Mouse (Mus musculus) MEL (cell line): Measurements from ENCODE around the gene Phf13. TPM values are rescaled to one million over a fixed set of nuclear protein-coding genes. Genes with fewer than 3 reads are reported as not detected.

ENCODE experiments used
- DNase-seq: peaks from one replicate; pipeline ENCODE4 v3.0.0; 2011; ENCODE audit warnings: low read depth, low spot score
- H3K27ac ChIP-seq: 2 replicates; pipeline ENCODE4 v1.5.1; 2012; ENCODE audit warnings: low read depth, mild to moderate bottlenecking, control low read depth, low read length, moderate library complexity; ENCODE audit not compliant: control insufficient read depth
- H3K27me3 ChIP-seq, 2 experiments: fragments of 150-350 bp in 1 of 2; sonication (generic) in 1 of 2; 2 replicates each; pipeline ENCODE4 v1.6.1; 2012; ENCODE audit warnings: low read length in 2 of 2, mild to moderate bottlenecking in 2 of 2, improper control_type of control experiment in 1 of 2, moderate library complexity in 1 of 2; ENCODE audit not compliant: insufficient read depth in 2 of 2, control insufficient read depth in 1 of 2
- H3K36me3 ChIP-seq, 2 experiments: 2 replicates each; pipeline ENCODE4 v1.6.1; 2012 to 2014; ENCODE audit warnings: low read length in 2 of 2, improper control_type of control experiment in 1 of 2, inconsistent platforms in 1 of 2, mild to moderate bottlenecking in 1 of 2; ENCODE audit not compliant: insufficient read depth in 2 of 2, control insufficient read depth in 1 of 2
- H3K4me1 ChIP-seq, 2 experiments: fragments of 150-350 bp in 1 of 2; sonication (generic) in 1 of 2; 2 replicates each; pipeline ENCODE4 v1.6.1; 2012; ENCODE audit warnings: low read length in 2 of 2, improper control_type of control experiment in 1 of 2, mild to moderate bottlenecking in 1 of 2; ENCODE audit not compliant: insufficient read depth in 2 of 2, control insufficient read depth in 1 of 2
- H3K4me3 ChIP-seq, 2 experiments: fragments of 150-350 bp in 1 of 2; sonication (generic) in 1 of 2; 2 replicates each; pipeline ENCODE4 v1.5.1; 2012; ENCODE audit warnings: low read depth in 2 of 2, low read length in 2 of 2, mild to moderate bottlenecking in 2 of 2, moderate library complexity in 2 of 2, control low read depth in 1 of 2, improper control_type of control experiment in 1 of 2; ENCODE audit not compliant: control insufficient read depth in 1 of 2, insufficient read depth in 1 of 2
- H3K79me2 ChIP-seq: 2 replicates; pipeline ENCODE4 v1.6.1; 2012; ENCODE audit warnings: mild to moderate bottlenecking, low read length, moderate library complexity; ENCODE audit not compliant: control insufficient read depth, poor library complexity, insufficient read depth
- H3K9ac ChIP-seq: 2 replicates; pipeline ENCODE4 v1.6.1; 2012; ENCODE audit warnings: low read depth, mild to moderate bottlenecking, control low read depth, low read length, moderate library complexity; ENCODE audit not compliant: control insufficient read depth, poor library complexity, severe bottlenecking
- H3K9me3 ChIP-seq: fragments of 150-350 bp; sonication (generic); replicated peaks from 2 replicates; pipeline ENCODE4 v1.6.1; 2012; ENCODE audit warnings: mild to moderate bottlenecking, low read length, improper control_type of control experiment, moderate library complexity; ENCODE audit not compliant: insufficient read depth
- CHD2 ChIP-seq: IDR thresholded peaks from 2 replicates; pipeline ENCODE4 v1.6.1; 2011; ENCODE audit warnings: low read length, improper control_type of control experiment
- EP300 ChIP-seq, 2 experiments: IDR thresholded peaks; 2 replicates each; pipeline ENCODE4 v1.6.1; 2011; ENCODE audit warnings: improper control_type of control experiment in 2 of 2, low read length in 2 of 2, low read depth in 1 of 2, mild to moderate bottlenecking in 1 of 2
- ETS1 ChIP-seq: IDR thresholded peaks from 2 replicates; pipeline ENCODE4 v1.6.1; 2012; ENCODE audit warnings: low read depth, mild to moderate bottlenecking, inconsistent platforms, low read length, improper control_type of control experiment, moderate library complexity
- GABPA ChIP-seq: IDR thresholded peaks from 2 replicates; pipeline ENCODE4 v1.6.1; 2012; ENCODE audit warnings: low read depth, mild to moderate bottlenecking, inconsistent platforms, low read length, improper control_type of control experiment, moderate library complexity
- GATA1 ChIP-seq: IDR thresholded peaks from 2 replicates; pipeline ENCODE4 v1.6.1; 2011; ENCODE audit warnings: low read depth, low read length, improper control_type of control experiment
- HCFC1 ChIP-seq: IDR thresholded peaks from 2 replicates; pipeline ENCODE4 v1.6.1; 2012; ENCODE audit warnings: low read depth, mild to moderate bottlenecking, inconsistent platforms, low read length, improper control_type of control experiment, moderate library complexity
- JUND ChIP-seq: IDR thresholded peaks from 2 replicates; pipeline ENCODE4 v1.6.1; 2011; ENCODE audit warnings: low read depth, mild to moderate bottlenecking, improper control_type of control experiment, low read length
- MAZ ChIP-seq: IDR thresholded peaks from 2 replicates; pipeline ENCODE4 v1.6.1; 2012; ENCODE audit warnings: low read depth, mild to moderate bottlenecking, inconsistent platforms, low read length, improper control_type of control experiment
- MEF2A ChIP-seq: IDR thresholded peaks from 2 replicates; pipeline ENCODE4 v1.6.1; 2014; ENCODE audit warnings: low read depth, mild to moderate bottlenecking, inconsistent platforms, low read length, improper control_type of control experiment; ENCODE audit not compliant: poor library complexity, insufficient replicate concordance, severe bottlenecking; ENCODE audit errors: extremely low read depth
- NELFE ChIP-seq: IDR thresholded peaks from 2 replicates; pipeline ENCODE4 v1.6.1; 2011; ENCODE audit warnings: low read depth, low read length, improper control_type of control experiment
- POLR2A ChIP-seq, 2 experiments: IDR thresholded peaks; 2 replicates each; pipeline ENCODE4 v1.6.1; 2011 to 2012; ENCODE audit warnings: low read length in 2 of 2, mild to moderate bottlenecking in 2 of 2, control low read depth in 1 of 2, improper control_type of control experiment in 1 of 2, low read depth in 1 of 2, moderate library complexity in 1 of 2; ENCODE audit not compliant: control insufficient read depth in 1 of 2, insufficient read depth in 1 of 2, poor library complexity in 1 of 2
- POLR2AphosphoS2 ChIP-seq: IDR thresholded peaks from 2 replicates; pipeline ENCODE4 v1.6.1; 2011; ENCODE audit warnings: low read length, improper control_type of control experiment
- RAD21 ChIP-seq: IDR thresholded peaks from 2 replicates; pipeline ENCODE4 v1.6.1; 2011; ENCODE audit warnings: mild to moderate bottlenecking, low read depth, low read length, improper control_type of control experiment
- SIN3A ChIP-seq: IDR thresholded peaks from 2 replicates; pipeline ENCODE4 v1.6.1; 2012; ENCODE audit warnings: low read length, improper control_type of control experiment, inconsistent platforms
- UBTF ChIP-seq: IDR thresholded peaks from 2 replicates; pipeline ENCODE4 v1.6.1; 2012; ENCODE audit warnings: low read depth, mild to moderate bottlenecking, inconsistent platforms, low read length, improper control_type of control experiment, moderate library complexity, borderline replicate concordance; ENCODE audit not compliant: insufficient read depth
- USF1 ChIP-seq: IDR thresholded peaks from 2 replicates; pipeline ENCODE4 v1.6.1; 2014; ENCODE audit warnings: low read depth, mild to moderate bottlenecking, inconsistent platforms, low read length, improper control_type of control experiment, moderate library complexity
- USF2 ChIP-seq, 2 experiments: IDR thresholded peaks; 2 replicates each; pipeline ENCODE4 v1.6.1; 2011 to 2012; ENCODE audit warnings: improper control_type of control experiment in 2 of 2, low read length in 2 of 2, borderline replicate concordance in 1 of 2, inconsistent platforms in 1 of 2, low read depth in 1 of 2, mild to moderate bottlenecking in 1 of 2; ENCODE audit not compliant: insufficient read depth in 1 of 2
- ZNF384 ChIP-seq: IDR thresholded peaks from 2 replicates; pipeline ENCODE4 v1.6.1; 2012; ENCODE audit warnings: low read depth, mild to moderate bottlenecking, inconsistent platforms, low read length, improper control_type of control experiment
- polyA plus RNA-seq, 2 experiments: library from polyadenylated mRNA; stranded (reverse) in 1 of 2; unstranded in 1 of 2; fragments of >175 nt in 1 of 2; fragments of >200 nt in 1 of 2; gene quantifications; 2 replicates each; pipeline versions ENCODE4 v1.2.1 to v1.2.4; 2012; ENCODE audit warnings: low replicate concordance in 2 of 2, low read depth in 1 of 2; ENCODE audit not compliant: insufficient read length in 2 of 2, insufficient read depth in 1 of 2, missing spikeins in 1 of 2
- total RNA-seq: library from RNA; depleted of rRNA; stranded (reverse); fragments of 300-350 nt; gene quantifications from 2 replicates; pipeline ENCODE4 v1.2.3, GENCODE M21; 2012

The Phf13 gene
- total and polyA plus RNA-seq, 3 experiments: 2.0 to 6.6 TPM; not detected in 1

DNA sequence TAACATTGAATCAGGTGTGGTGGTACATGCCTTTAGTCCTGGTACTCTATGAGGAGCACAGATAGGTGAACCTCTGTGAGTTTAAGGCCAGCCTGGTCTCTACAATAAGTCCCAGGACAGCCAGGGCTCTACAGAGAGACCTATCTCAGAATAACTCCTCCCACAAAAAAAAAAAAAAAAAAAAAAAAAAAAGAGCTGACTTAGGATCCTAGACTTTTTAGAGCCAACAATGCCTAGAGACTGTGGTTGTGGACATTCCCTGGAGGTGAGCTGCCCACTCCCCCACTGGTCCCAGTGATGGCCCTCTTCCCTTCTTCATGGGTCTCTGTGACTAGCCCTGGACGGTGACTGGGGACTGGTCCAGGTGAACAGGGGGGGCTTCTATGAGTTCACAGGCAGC, 40.3 kb downstream of the Phf13 start:
- TF ChIP-seq RAD21 (no peak), ZNF384 (peak; percentile 80)
- Histone ChIP-seq H3K27me3 (no peaks in the 10 kb centered on the region), H3K27ac (no peak overlapping the region), H3K36me3 (peaks cover 20 to 22% of the 10 kb centered on the region in 2 experiments), H3K9me3 (no peaks in the 10 kb centered on the region), H3K9ac (no peak overlapping the region), H3K79me2 (no peaks in the 10 kb centered on the region), H3K4me3 (no peak overlapping the region), H3K4me1 (peaks cover 12 to 21% of the 10 kb centered on the region in 2 experiments)
- DNase-seq: no peak

DNA sequence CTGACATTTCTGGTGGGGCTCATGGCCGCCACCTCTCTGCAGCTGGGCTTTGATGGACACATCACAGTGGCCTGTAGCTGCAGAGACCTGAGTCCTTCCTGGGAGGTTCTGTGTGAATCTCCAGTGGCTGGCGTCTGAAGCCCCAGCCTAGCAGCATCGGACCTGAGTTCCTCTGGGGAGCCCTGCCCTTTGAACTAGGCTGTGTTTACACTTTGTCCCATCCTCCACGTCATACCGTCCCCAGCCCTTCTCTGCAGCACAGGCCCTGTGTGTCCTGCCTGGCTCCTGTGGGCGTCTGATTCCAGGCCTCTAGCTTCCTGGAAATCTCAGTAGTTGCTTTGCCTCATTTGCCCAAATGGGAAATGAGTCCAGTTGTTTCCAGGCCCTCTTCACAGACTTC, 42.8 kb downstream of the Phf13 start:
- Histone ChIP-seq H3K27me3 (no peaks in the 10 kb centered on the region), H3K9ac (no peak overlapping the region), H3K4me1 (no peaks in the 10 kb centered on the region), H3K9me3 (no peaks in the 10 kb centered on the region), H3K27ac (no peak overlapping the region), H3K36me3 (peaks cover 0 to 27% of the 10 kb centered on the region in 2 experiments; a peak in 3 of 4 replicates), H3K79me2 (peaks cover 3% of the 10 kb centered on the region), H3K4me3 (no peak overlapping the region)
- DNase-seq: no peak
- no peak for TF ChIP-seq UBTF

GRCm38 (mm10) chr4:151948497-151949471, 47.3 kb downstream of the Phf13 start:
- TF ChIP-seq HCFC1 (no peak), UBTF (no peak), MEF2A (no peak), SIN3A (no peak), ETS1 (no peak), USF1 (no peak), GABPA (no peak), JUND (no peak), POLR2AphosphoS2 (no peak), MAZ (no peak), EP300 (IDR thresholded peaks at IDR 0.05; ENCODE audit: low read depth in 1 of 2, low read length in 2 of 2) (no peak), USF2 (IDR thresholded peaks at IDR 0.05; ENCODE audit: borderline replicate concordance in 1 of 2, insufficient read depth in 1 of 2, low read depth in 1 of 2, low read length in 2 of 2) (no peak), ZNF384 (no peak), CHD2 (no peak), NELFE (no peak), GATA1 (no peak), POLR2A (IDR thresholded peaks at IDR 0.05; ENCODE audit: control insufficient read depth in 1 of 2, insufficient read depth in 1 of 2, low read depth in 1 of 2, low read length in 2 of 2, poor library complexity in 1 of 2) (no peak)
- Histone ChIP-seq H3K4me3 (no peak overlapping the region), H3K36me3 (peaks cover 0 to 25% of the 10 kb centered on the region in 2 experiments; a peak in 2 of 4 replicates), H3K79me2 (peaks cover 32% of the 10 kb centered on the region), H3K9ac (no peak overlapping the region), H3K27ac (no peak overlapping the region), H3K9me3 (no peaks in the 10 kb centered on the region), H3K27me3 (no peaks in the 10 kb centered on the region), H3K4me1 (no peaks in the 10 kb centered on the region; a peak in 1 of 4 replicates)
- no peak for DNase-seq
